9 mouse cellular contexts compared by ENCODE assay signal in genomic region chr3:108911081-108911547, GRCm38 (mm10). TPM values are rescaled to one million over a fixed set of nuclear protein-coding genes. Genes with fewer than 3 reads are reported as not detected.
A peak's percentile ranks its signal among the peaks of the same experiment; 100 is the strongest.
DNase-seq lines count a peak whose midpoint lies in the region; ATAC-seq and TF ChIP-seq lines count a peak whose summit lies in the region.
"Had no signal": no experiment of that assay in that cellular context is flagged by ENCODE, and none has a peak within 500 bp of the region (broad histone marks: within the 10 kb centered on the region; RNA-seq: fewer than 3 reads in every experiment).

No protein-coding gene starts in this region.

- H3K9ac ChIP-seq in ES-Bruce4 (ENCODE audit: low read depth, poor library complexity, severe bottlenecking): peak overlapping the region; percentile 84
- peak overlapping the region; percentile 93 for H3K9ac ChIP-seq in forebrain, embryonic 14.5 days (ENCODE audit: low read length)

- peak; percentile 66 for DNase-seq in c-Kit-positive CD71-negative TER-119-negative erythroid progenitor cells, embryonic 14.5 days (ENCODE audit: low read depth)
- peak; percentile 70 for DNase-seq in forebrain, embryonic 14.5 days (ENCODE audit: low spot score)
- peak; percentile 37 for DNase-seq in heart, postnatal 25 days (ENCODE audit: low spot score)
- peak; percentile 63 to 65 for DNase-seq in layer of hippocampus, postnatal 10 days (ENCODE audit: low spot score in 2 of 2)
- peak; percentile 59 for DNase-seq in lung, postnatal 14 days
- DNase-seq in retina, adult 2 months (ENCODE audit: low read depth, low spot score): peak; percentile 16
- DNase-seq in thymus, postnatal 4 days: peak; percentile 82

- no peak for TF ChIP-seq EP300 in ES-Bruce4 (IDR thresholded peaks at IDR 0.05; ENCODE audit: insufficient read depth, low read depth, low read length)

- H3K27me3 ChIP-seq in ES-Bruce4 (ENCODE audit: control insufficient read depth, insufficient read depth, low read length, poor library complexity, severe bottlenecking): no peaks in the 10 kb centered on the region
- H3K27me3 ChIP-seq in forebrain, embryonic 14.5 days (replicated peaks; ENCODE audit: control insufficient read depth, insufficient read depth, low read length): no peaks in the 10 kb centered on the region

- H3K36me3 ChIP-seq in ES-Bruce4 (ENCODE audit: control insufficient read depth, insufficient read depth, low read length, poor library complexity, severe bottlenecking): peaks cover 25% of the 10 kb centered on the region
- peaks cover 17% of the 10 kb centered on the region for H3K36me3 ChIP-seq in forebrain, embryonic 14.5 days (ENCODE audit: control insufficient read depth, insufficient read depth, low read length)

- H3K27ac ChIP-seq in ES-Bruce4 (ENCODE audit: insufficient read depth, low read length): peak overlapping the region; percentile 7; the same call in 1 of the 2 replicates
- peak overlapping the region; percentile 94 for H3K27ac ChIP-seq in forebrain, embryonic 14.5 days (ENCODE audit: low read depth, low read length)

- no peak for TF ChIP-seq CTCF in ES-Bruce4 (IDR thresholded peaks at IDR 0.05; ENCODE audit: low read depth, low read length)

- peak overlapping the region; percentile 91 for H3K4me3 ChIP-seq in ES-Bruce4 (ENCODE audit: low read depth, low read length)
- peak overlapping the region; percentile 65 for H3K4me3 ChIP-seq in forebrain, embryonic 14.5 days (ENCODE audit: low read depth, low read length)

- intact Hi-C loops in heart, postnatal 25 days (cut with DNase I): loop anchor here (5.0 kb wide), 1 partner anchor 151 kb away; no protein-coding TSS in a partner anchor

- ATAC-seq in forebrain, embryonic 14.5 days: peak; percentile 83

- H3K4me2 ChIP-seq in forebrain, embryonic 14.5 days (ENCODE audit: low read length): peak overlapping the region; percentile 98

- WGBS in forebrain, embryonic 14.5 days: under 1% methylated on average over 43 of the region's 44 CpGs

- H3K4me1 ChIP-seq in ES-Bruce4 (ENCODE audit: control insufficient read depth, insufficient read depth, low read length): no peaks in the 10 kb centered on the region
- H3K4me1 ChIP-seq in forebrain, embryonic 14.5 days (ENCODE audit: control insufficient read depth, insufficient read depth, low read length): peaks cover 11% of the 10 kb centered on the region

- TF ChIP-seq POLR2A in ES-Bruce4 (IDR thresholded peaks at IDR 0.05; ENCODE audit: insufficient read depth, low read length): no peak

- no peaks in the 10 kb centered on the region for H3K9me3 ChIP-seq in ES-Bruce4 (replicated peaks; ENCODE audit: control insufficient read depth, insufficient read depth, low read length, poor library complexity, severe bottlenecking)
- H3K9me3 ChIP-seq in forebrain, embryonic 14.5 days (replicated peaks; ENCODE audit: control insufficient read depth, low read length): no peaks in the 10 kb centered on the region

RNA-seq across cellular contexts. Expression of gene Prpf38b, which starts 0.4 kb away (rescaled TPM):
- polyA plus RNA-seq in ES-Bruce4 (2011; ENCODE audit: insufficient read depth, insufficient read length, low read depth, missing spikeins): 112 and 113 TPM in 2 replicates
- 33.9 and 42.6 TPM in 2 replicates for polyA plus RNA-seq in forebrain, embryonic 14.5 days (2014; fragmentation: Nextera tagmentation; extraction: Ambion mirVana)
- total RNA-seq in heart, postnatal 25 days (2021): 10 to 100 TPM; 18.8 to 20.6 TPM
- 10 to 100 TPM; 49.6 to 58.4 TPM for total RNA-seq in layer of hippocampus, postnatal 10 days (2021)

RNA-seq across cellular contexts. Expression of gene Fndc7, which starts 21.3 kb away (rescaled TPM):
- not detected in 2 replicates for polyA plus RNA-seq in ES-Bruce4 (2011; ENCODE audit: insufficient read depth, insufficient read length, low read depth, missing spikeins)
- polyA plus RNA-seq in forebrain, embryonic 14.5 days (2014; fragmentation: Nextera tagmentation; extraction: Ambion mirVana): 0.07 TPM in 1 of 2 replicates, not detected in the other
- under 1 TPM in 1 of 2 experiments, not detected in 1; 0.05 TPM for total RNA-seq in heart, postnatal 25 days (2021)
- total RNA-seq in layer of hippocampus, postnatal 10 days (2021): under 1 TPM in 1 of 2 experiments, not detected in 1; 0.07 TPM

RNA-seq across cellular contexts. Expression of gene Henmt1, which starts 28.6 kb away (rescaled TPM):
- polyA plus RNA-seq in ES-Bruce4 (2011; ENCODE audit: insufficient read depth, insufficient read length, low read depth, missing spikeins): 0.43 TPM in 1 of 2 replicates, not detected in the other
- 1.2 and 1.8 TPM in 2 replicates for polyA plus RNA-seq in forebrain, embryonic 14.5 days (2014; fragmentation: Nextera tagmentation; extraction: Ambion mirVana)
- total RNA-seq in heart, postnatal 25 days (2021): not detected
- total RNA-seq in layer of hippocampus, postnatal 10 days (2021): 1 to 10 TPM; 1.8 to 2.7 TPM
- polyA plus RNA-seq: large intestine, adult 2 months had no signal

RNA-seq across cellular contexts. Expression of gene Gm9857, which starts 29.1 kb away (rescaled TPM):
- polyA plus RNA-seq in ES-Bruce4 (2011; ENCODE audit: insufficient read depth, insufficient read length, low read depth, missing spikeins): not detected in 2 replicates
- not detected in 2 replicates for polyA plus RNA-seq in forebrain, embryonic 14.5 days (2014; fragmentation: Nextera tagmentation; extraction: Ambion mirVana)
- not detected for total RNA-seq in heart, postnatal 25 days (2021)
- total RNA-seq in layer of hippocampus, postnatal 10 days (2021): not detected
- polyA plus RNA-seq: large intestine, adult 2 months had no signal

Comparison
In these comparisons a context has a peak if more than half of its experiments do, and no peak if none do; other contexts are left out.
1. Peak in every context shown above with its lines: DNase-seq, ATAC-seq, H3K4me3 ChIP-seq and H3K27ac ChIP-seq.
2. DNase-seq: peak in every context shown above with its lines; median percentile 82 in thymus, postnatal 4 days; 70 in forebrain, embryonic 14.5 days; 66 in c-Kit-positive CD71-negative TER-119-negative erythroid progenitor cells, embryonic 14.5 days; 64 in layer of hippocampus, postnatal 10 days; 59 in lung, postnatal 14 days; 37 in heart, postnatal 25 days; 16 in retina, adult 2 months.